Comparison of ENCODE assay signal across 22 mouse cellular contexts in the genomic region with DNA sequence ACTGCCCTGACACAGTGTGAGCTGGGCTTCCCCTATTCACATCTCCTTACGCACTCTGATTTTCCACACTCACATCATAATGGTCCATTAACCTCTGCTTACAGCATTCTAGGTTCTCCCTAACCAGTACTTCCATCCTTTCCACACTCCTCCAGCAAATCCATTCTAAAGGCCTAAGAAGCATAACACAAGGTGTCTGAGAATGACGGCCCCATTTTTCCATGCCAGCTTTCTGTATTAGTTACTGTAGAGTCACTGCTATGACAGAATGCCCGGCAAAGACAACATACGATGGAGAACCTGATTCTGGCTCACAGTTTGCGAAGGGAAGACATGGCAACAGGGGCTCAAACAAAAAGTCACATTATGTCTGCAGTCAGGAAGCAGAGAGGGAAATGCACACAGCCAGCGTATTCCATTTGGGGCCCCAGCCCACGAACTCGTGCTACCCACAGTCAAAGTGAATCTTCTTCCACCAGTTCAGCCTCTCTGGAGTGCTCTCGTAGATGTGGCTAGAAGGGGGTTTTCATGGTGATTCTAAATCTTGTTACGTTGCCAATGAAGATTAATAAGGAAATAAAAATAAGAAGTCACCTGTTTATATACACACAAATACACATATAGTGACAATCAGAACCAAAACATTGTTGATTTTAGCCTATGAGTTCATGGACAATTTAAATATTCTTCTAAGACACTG. TPM values are rescaled to one million over a fixed set of nuclear protein-coding genes. Genes with fewer than 3 reads are reported as not detected.
DNase-seq lines count a peak whose midpoint lies in the region; ATAC-seq lines count a peak whose summit lies in the region.
"Had no signal": no experiment of that assay in that cellular context is flagged by ENCODE, and none has a peak within 500 bp of the region (broad histone marks: within the 10 kb centered on the region; RNA-seq: fewer than 3 reads in every experiment).

No protein-coding gene starts in this region.

- peak; percentile 44 for DNase-seq in heart, adult 11 months
- DNase-seq in heart, postnatal 36 days, result no peak
- DNase-seq in 3T3-L1 (ENCODE audit: low read depth, low spot score), result peak; percentile 72
- DNase-seq in c-Kit-negative CD71-positive TER-119-positive erythroid progenitor cells, embryonic 14.5 days (ENCODE audit: low read depth, low spot score), result peak; percentile 9
- DNase-seq in forelimb bud, embryonic 11.5 days (ENCODE audit: low read depth, low spot score), result peak; percentile 14
- DNase-seq in cerebellum, adult 11 months, result no peak
- DNase-seq in left cerebral cortex, adult 18-20 months (ENCODE audit: low spot score in 2 of 2), result no peak
- DNase-seq: adrenal gland, adult 8-10 months; adrenal gland, postnatal 14 days; adrenal gland, postnatal 36 days; cerebellum, adult 18-20 months; cerebellum, adult 8-10 months; cerebellum, adult 9-11 months; cerebellum, postnatal 14 days; cerebellum, postnatal 36 days; embryo, embryonic 11 days; forebrain, postnatal 0 days had no signal

- no peak for ATAC-seq in megakaryocyte, adult 5-6 weeks (ENCODE audit: poor library complexity, severe bottlenecking)
- ATAC-seq: forebrain, embryonic 13.5 days; forebrain, embryonic 15.5 days; forebrain, postnatal 0 days had no signal

- intact Hi-C loops in heart, postnatal 36 days (cut with DNase I), result loop anchor here (5.0 kb wide), 1 partner anchor 130 kb away; no protein-coding TSS in a partner anchor

RNA-seq across cellular contexts. Expression of gene Zfp385b, which starts 57.9 kb away (rescaled TPM):
- 1 to 10 TPM; 8.7 to 9.7 TPM for total RNA-seq in heart, postnatal 36 days (2021)
- total RNA-seq in megakaryocyte, adult 5-6 weeks (2015), result not detected in 2 replicates
- total RNA-seq in megakaryocyte, adult 5-6 weeks (2017), result not detected in 2 replicates
- total RNA-seq in left cerebral cortex, adult 18-20 months (2021), result 10 to 100 TPM; 48.2 to 49.2 TPM
- total RNA-seq: common myeloid progenitor, adult 5-6 weeks; MEL had no signal

Comparison
In these comparisons a context has a peak if more than half of its experiments do, and no peak if none do; other contexts are left out.
1. DNase-seq: peak in heart, adult 11 months (single experiment), 3T3-L1 (single experiment), c-Kit-negative CD71-positive TER-119-positive erythroid progenitor cells, embryonic 14.5 days (single experiment) and forelimb bud, embryonic 11.5 days (single experiment); none in heart, postnatal 36 days (0 of 2), cerebellum, adult 11 months (single experiment) and left cerebral cortex, adult 18-20 months (0 of 2).
2. RNA of gene Zfp385b, which starts 57.9 kb away (total RNA-seq): 48.2 to 49.2 TPM in left cerebral cortex, adult 18-20 months and 8.7 to 9.7 TPM in heart, postnatal 36 days; not detected in megakaryocyte, adult 5-6 weeks; every median in the first group is over 4 times any median in the second.